Mouse (Mus musculus): Measurements from ENCODE around the gene Klk5. TPM values are rescaled to one million over a fixed set of nuclear protein-coding genes. Genes with fewer than 3 reads are reported as not detected.

The Klk5 gene
- total RNA-seq, 2 experiments from 2014 or later, result not detected

GRCm38 (mm10) chr7:43874868-43875375 lies 33.2 kb downstream of the Klk5 start:
- no peak for DNase-seq (ENCODE audit: low spot score in 2 of 2)

DNA sequence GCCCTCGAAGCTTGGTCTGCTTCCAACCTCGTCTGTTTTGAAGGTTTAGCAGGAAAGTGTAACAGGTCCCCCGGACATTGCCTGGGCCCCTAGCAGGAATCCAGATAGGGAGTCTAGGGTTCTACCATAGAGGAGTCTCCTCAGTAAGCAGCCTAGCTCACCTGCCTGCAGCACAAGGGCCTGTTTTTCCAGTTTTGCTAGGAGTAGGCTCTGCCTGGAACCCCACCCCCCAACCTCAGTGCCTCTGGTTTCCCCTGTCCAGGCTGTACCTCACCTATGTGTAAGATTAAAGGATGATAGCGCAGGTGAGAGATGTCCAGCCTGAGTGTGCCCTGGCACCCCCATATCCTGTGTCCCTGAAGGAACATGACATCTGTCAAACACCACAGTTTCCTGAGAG lies 34.7 kb downstream of the Klk5 start:
- no peak for DNase-seq (ENCODE audit: low spot score in 2 of 2)

DNA sequence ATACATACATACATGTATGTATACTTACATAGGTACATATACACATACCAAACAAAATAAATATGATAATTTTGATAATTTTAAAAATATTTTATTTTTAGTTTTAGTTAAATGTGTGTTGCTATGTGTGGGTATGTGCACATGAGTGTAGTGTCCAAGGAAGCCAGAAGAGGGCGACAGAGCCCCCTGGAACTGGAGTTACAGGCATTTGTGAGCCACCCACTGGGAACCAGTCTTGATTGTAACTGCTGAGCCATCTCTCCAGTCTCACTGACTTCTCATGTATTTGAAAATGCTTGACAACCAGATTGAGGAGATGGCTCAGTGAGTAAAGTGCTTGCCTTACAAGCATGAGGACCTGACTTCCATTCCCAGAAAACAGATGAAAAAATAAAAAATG lies 36.5 kb downstream of the Klk5 start:
- DNase-seq (ENCODE audit: low spot score in 2 of 2), result no peak

DNA sequence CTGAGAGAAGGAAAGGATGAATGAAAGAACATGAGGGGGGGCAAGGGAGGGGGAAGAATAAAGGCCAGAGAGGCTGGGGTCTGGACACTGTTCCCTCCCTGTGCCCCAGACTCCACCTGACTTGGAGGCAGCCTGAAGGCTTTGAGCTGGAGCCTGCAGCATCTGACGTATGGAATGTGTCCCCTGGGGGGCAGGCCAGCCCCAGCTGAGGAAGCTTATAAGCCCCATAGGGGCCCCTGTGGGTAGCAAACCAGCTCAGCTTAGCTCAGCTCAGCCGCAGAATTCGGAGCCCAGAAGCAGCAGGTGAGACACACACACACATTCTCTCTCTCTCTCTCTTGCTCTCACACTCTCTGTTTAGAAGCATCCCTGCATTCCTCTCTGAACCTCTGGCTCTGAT lies 39.1 kb downstream of the Klk5 start, which contains the start of gene Klk4:
Klk4 (plus strand) TSS at position 249 of the 400 bp plus-strand sequence.
- DNase-seq (ENCODE audit: low spot score in 2 of 2), result no peak

GRCm38 (mm10) chr7:43882346-43882745 lies 40.6 kb downstream of the Klk5 start:
- no peak for DNase-seq (ENCODE audit: low spot score in 2 of 2)

GRCm38 (mm10) chr7:43882811-43883210 lies 41.0 kb downstream of the Klk5 start:
- DNase-seq (ENCODE audit: low spot score in 2 of 2), result no peak

- DNase-seq (ENCODE audit: low spot score in 2 of 2), result peak; percentile 11 to 43
Measured at GRCm38 (mm10) chr7:43883547-43883946, 41.8 kb downstream of the Klk5 start.

- no peak for DNase-seq (ENCODE audit: low spot score in 2 of 2)
Measured at GRCm38 (mm10) chr7:43891365-43891764, 49.6 kb downstream of the Klk5 start.

- no peak for DNase-seq (ENCODE audit: low spot score in 2 of 2)
Measured at GRCm38 (mm10) chr7:43891788-43892187, 50.0 kb downstream of the Klk5 start.

- DNase-seq (ENCODE audit: low spot score in 2 of 2), result peak; percentile 85 to 95
Measured at GRCm38 (mm10) chr7:43894836-43895235, 53.1 kb downstream of the Klk5 start.

Other genes with a start within 250 kb of the Klk5 start
- under 1 TPM in 1 of 2 experiments, not detected in 1; 0.15 TPM for gene Zfp819, start 234.8 kb upstream of the Klk5 start, total RNA-seq (2021)
- under 1 TPM in 1 of 2 experiments, not detected in 1; 0.15 TPM for gene Ceacam18, start 207.3 kb upstream of the Klk5 start, total RNA-seq (2021)
- 1 to 10 TPM; 1.2 to 1.5 TPM for gene Siglece, start 181.8 kb upstream of the Klk5 start, total RNA-seq (2021)
- gene Ctu1, start 170.0 kb upstream of the Klk5 start, total RNA-seq (2021), result 10 to 100 TPM; 10.5 to 10.6 TPM
- gene Klk14, start 151.6 kb upstream of the Klk5 start, total RNA-seq (2021), result not detected
- gene Klk13, start 129.4 kb upstream of the Klk5 start, total RNA-seq (2021), result not detected
- not detected for gene Klk12, start 73.1 kb upstream of the Klk5 start, total RNA-seq (2021)
- not detected for gene Klk11, start 67.4 kb upstream of the Klk5 start, total RNA-seq (2021)
- 1 to 10 TPM; 1.2 to 1.5 TPM for gene Klk10, start 60.9 kb upstream of the Klk5 start, total RNA-seq (2021)
- gene Klk9, start 50.1 kb upstream of the Klk5 start, total RNA-seq (2021), result not detected
- 10 to 100 TPM; 22.3 to 27.7 TPM for gene Klk8, start 44.4 kb upstream of the Klk5 start, total RNA-seq (2021)
- under 1 TPM; 0.32 to 0.33 TPM for gene Klk7, start 30.7 kb upstream of the Klk5 start, total RNA-seq (2021)
- 1 to 10 TPM in 1 of 2 experiments, under 1 TPM in 1; 0.89 to 1.0 TPM for gene Klk6, start 17.5 kb upstream of the Klk5 start, total RNA-seq (2021)
- gene Klk4, start 39.2 kb downstream of the Klk5 start, total RNA-seq (2021), result not detected
- gene Klk15, start 91.8 kb downstream of the Klk5 start, total RNA-seq (2021), result not detected
- gene Klk1b8, start 108.7 kb downstream of the Klk5 start, total RNA-seq (2021), result not detected
- gene Klk1b1, start 124.8 kb downstream of the Klk5 start, total RNA-seq (2021), result not detected
- not detected for gene Klk1b9, start 134.1 kb downstream of the Klk5 start, total RNA-seq (2021)
- not detected for gene Klk1b11, start 153.9 kb downstream of the Klk5 start, total RNA-seq (2021)
- not detected for gene Klk1b26, start 170.2 kb downstream of the Klk5 start, total RNA-seq (2021)
- not detected for gene Klk1b27, start 210.3 kb downstream of the Klk5 start, total RNA-seq (2021)